Mouse (Mus musculus): Measurements from ENCODE around the gene Slf2. TPM values are rescaled to one million over a fixed set of nuclear protein-coding genes. Genes with fewer than 3 reads are reported as not detected.
A peak's percentile ranks its signal among the peaks of the same experiment; 100 is the strongest.

Slf2 gene
- 30.0 and 32.3 TPM in 2 replicates for polyA plus RNA-seq (2015; fragmentation: Nextera tagmentation; extraction: Ambion mirVana)

- Histone ChIP-seq H3K9me3 (no peaks in the 10 kb centered on the region), H3K36me3 (peaks cover 11% of the 10 kb centered on the region), H3K9ac (replicated peaks) (peak within 1 kb of the TSS; percentile 70), H3K4me2 (replicated peaks) (peak within 1 kb of the TSS; percentile 54), H3K4me3 (peak within 1 kb of the TSS; percentile 70), H3K27ac (replicated peaks) (peak within 1 kb of the TSS; percentile 78), H3K27me3 (no peaks in the 10 kb centered on the region), H3K4me1 (peaks cover 26% of the 10 kb centered on the region)
- ATAC-seq (replicated peaks), result peak; percentile 98
- WGBS, result under 1% methylated on average over 55 of the region's 55 CpGs
Observed at GRCm38 (mm10) chr19:44930744-44931453, at the start of gene Slf2. Gene Slf2, plus strand, starts transcription at chr19:44931151.

- Histone ChIP-seq H3K9ac (replicated peaks) (peak overlapping the region; percentile 45), H3K27me3 (peaks cover 39% of the 10 kb centered on the region), H3K4me3 (peak overlapping the region; percentile 29), H3K4me1 (peaks cover 34% of the 10 kb centered on the region), H3K36me3 (no peaks in the 10 kb centered on the region), H3K4me2 (replicated peaks) (peak overlapping the region; percentile 53), H3K27ac (replicated peaks) (peak overlapping the region; percentile 17), H3K9me3 (no peaks in the 10 kb centered on the region)
- WGBS, result under 1% methylated on average over 31 of the region's 31 CpGs
- peak; percentile 30; the same call in 1 of the 2 replicates for ATAC-seq (replicated peaks)
Observed at GRCm38 (mm10) chr19:44882552-44883024, 48.4 kb upstream of the Slf2 start.

- Histone ChIP-seq H3K27me3 (peaks cover 56% of the 10 kb centered on the region), H3K4me2 (replicated peaks) (no peak overlapping the region), H3K9me3 (no peaks in the 10 kb centered on the region), H3K4me3 (no peak overlapping the region), H3K27ac (replicated peaks) (no peak overlapping the region), H3K4me1 (peaks cover 29% of the 10 kb centered on the region), H3K36me3 (no peaks in the 10 kb centered on the region), H3K9ac (replicated peaks) (no peak overlapping the region)
- 28% methylated on average over 3 of the region's 3 CpGs for WGBS
- ATAC-seq (replicated peaks), result no peak
Observed at GRCm38 (mm10) chr19:44884331-44884730, 46.6 kb upstream of the Slf2 start.

DNA sequence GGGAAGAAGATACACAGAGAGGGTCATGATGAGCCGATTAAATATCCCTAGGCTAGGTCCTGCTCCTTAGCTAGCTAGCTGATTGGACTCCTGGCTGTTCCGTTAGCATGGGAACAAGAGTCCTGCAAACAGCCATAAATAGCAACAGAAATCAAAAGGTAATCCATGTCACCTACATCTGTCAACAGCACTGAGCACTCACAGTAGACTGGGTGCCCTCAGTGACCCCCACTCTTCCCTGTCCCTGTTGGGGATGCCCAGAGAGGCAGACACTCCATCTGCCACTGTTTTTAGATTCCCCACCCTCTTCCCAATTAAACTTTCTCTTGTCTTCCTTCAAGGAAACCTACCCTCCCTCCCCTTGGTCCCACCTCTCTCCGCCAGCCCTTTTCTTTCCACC is 44.5 kb upstream of the Slf2 start:
- H3K27me3 ChIP-seq, result peaks cover 73% of the 10 kb centered on the region
- no peak overlapping the region for H3K9ac ChIP-seq (replicated peaks)
- H3K36me3 ChIP-seq, result no peaks in the 10 kb centered on the region
- no peaks in the 10 kb centered on the region for H3K9me3 ChIP-seq
- H3K4me1 ChIP-seq, result peaks cover 21% of the 10 kb centered on the region
- H3K27ac ChIP-seq (replicated peaks), result no peak overlapping the region
- no peak overlapping the region for H3K4me3 ChIP-seq
- WGBS, result 13% methylated on average over 3 of the region's 3 CpGs
- no peak for ATAC-seq (replicated peaks)
- no peak overlapping the region for H3K4me2 ChIP-seq (replicated peaks)

DNA sequence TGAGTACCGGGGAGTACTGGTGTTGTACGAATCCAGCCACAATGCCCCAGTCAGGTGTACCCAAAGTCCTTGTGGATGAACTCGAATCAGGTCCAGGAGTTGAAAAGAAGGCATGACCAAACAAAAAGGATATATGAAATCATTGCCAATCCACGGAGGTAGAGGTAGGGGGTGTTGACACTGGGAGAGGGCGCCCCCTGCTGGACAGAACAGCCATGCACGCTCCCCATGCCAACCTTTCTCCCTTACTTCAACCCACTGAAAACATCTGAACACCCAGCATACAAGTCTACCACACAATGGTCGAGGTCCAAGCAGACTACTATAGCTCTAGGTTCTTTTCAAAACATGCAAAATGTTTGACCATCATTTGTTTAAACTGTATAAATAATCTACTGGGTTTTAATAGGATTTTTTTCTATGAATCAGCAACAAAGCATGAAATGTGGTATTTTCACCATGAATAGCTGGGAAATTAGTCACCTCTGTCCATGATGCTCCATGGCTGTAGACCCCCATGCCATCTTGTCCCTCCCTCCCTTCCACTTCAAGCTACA is 43.2 kb upstream of the Slf2 start:
- no peak overlapping the region for H3K27ac ChIP-seq (replicated peaks)
- no peak overlapping the region for H3K9ac ChIP-seq (replicated peaks)
- H3K36me3 ChIP-seq, result no peaks in the 10 kb centered on the region
- peaks cover 11% of the 10 kb centered on the region for H3K4me1 ChIP-seq
- H3K4me3 ChIP-seq, result no peak overlapping the region
- H3K27me3 ChIP-seq, result peaks cover 80% of the 10 kb centered on the region
- H3K4me2 ChIP-seq (replicated peaks), result no peak overlapping the region
- H3K9me3 ChIP-seq, result no peaks in the 10 kb centered on the region
- no peak for ATAC-seq (replicated peaks)
- WGBS, result 15% methylated on average over 7 of the region's 7 CpGs

DNA sequence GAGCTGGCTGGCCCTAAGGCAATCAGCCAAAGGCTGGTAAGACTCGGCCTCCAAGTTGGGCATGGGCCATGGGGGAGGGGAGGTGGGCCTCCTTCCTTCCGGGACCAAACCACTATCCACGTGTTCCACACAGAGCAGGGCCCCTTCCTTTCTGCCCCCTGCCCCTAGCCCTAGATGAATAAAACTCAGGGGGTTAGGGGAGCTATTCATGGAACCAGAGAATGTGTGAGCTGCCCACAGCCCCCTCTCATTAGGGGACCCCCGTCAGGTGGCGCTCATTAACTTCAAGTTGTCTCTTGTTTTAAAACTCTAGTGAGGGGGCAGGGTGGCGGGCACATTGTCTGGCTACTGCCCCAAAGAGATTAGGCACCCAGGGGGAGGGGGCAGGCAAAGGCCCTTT is 41.4 kb upstream of the Slf2 start:
- Histone ChIP-seq H3K4me1 (peaks cover 18% of the 10 kb centered on the region; the same call in 1 of the 2 replicates), H3K9me3 (no peaks in the 10 kb centered on the region), H3K36me3 (no peaks in the 10 kb centered on the region), H3K9ac (replicated peaks) (no peak overlapping the region), H3K27ac (replicated peaks) (no peak overlapping the region), H3K4me3 (no peak overlapping the region), H3K27me3 (peaks cover 69% of the 10 kb centered on the region), H3K4me2 (replicated peaks) (no peak overlapping the region)
- no peak for ATAC-seq (replicated peaks)
- 5% methylated on average over 6 of the region's 6 CpGs for WGBS

GRCm38 (mm10) chr19:44891446-44891845 is 39.5 kb upstream of the Slf2 start:
- no peak overlapping the region for H3K4me2 ChIP-seq (replicated peaks)
- no peaks in the 10 kb centered on the region for H3K36me3 ChIP-seq
- H3K4me3 ChIP-seq, result no peak overlapping the region
- peaks cover 18% of the 10 kb centered on the region; the same call in 1 of the 2 replicates for H3K4me1 ChIP-seq
- H3K9me3 ChIP-seq, result no peaks in the 10 kb centered on the region
- no peak for ATAC-seq (replicated peaks)
- H3K27ac ChIP-seq (replicated peaks), result no peak overlapping the region
- H3K9ac ChIP-seq (replicated peaks), result no peak overlapping the region
- WGBS, result 33% methylated on average over 15 of the region's 15 CpGs
- peaks cover 64% of the 10 kb centered on the region for H3K27me3 ChIP-seq

DNA sequence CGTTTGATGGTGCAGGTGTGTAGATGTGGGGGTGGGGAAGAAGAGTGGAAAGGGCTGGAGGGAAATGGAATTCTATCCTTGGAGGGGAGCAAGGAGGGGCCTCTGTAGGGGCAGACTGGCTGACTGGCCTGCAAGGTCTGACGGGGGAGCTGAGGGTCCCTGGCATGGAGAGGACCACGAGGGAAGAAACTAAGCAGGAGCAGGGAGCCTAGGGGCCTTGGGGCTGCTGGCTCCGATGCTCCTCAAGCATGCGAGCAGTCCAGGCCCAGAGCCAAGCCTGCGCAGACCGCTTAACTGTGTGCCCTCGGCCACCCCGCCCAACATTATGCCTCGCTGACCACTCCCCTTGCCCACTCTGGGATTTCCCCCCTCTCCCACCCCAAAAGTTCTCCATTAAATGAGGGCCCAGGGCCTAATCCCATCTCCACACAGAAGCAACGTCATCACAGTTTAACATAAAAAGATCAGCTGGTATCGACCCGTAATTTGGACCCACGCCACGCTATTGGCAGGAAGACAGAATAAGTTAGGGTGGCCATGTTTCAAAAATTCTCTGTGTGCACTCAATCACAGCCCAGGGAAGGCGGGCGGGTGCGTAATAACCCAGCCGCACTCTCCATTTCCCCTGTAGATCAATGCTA is 37.6 kb upstream of the Slf2 start:
- no peak overlapping the region for H3K27ac ChIP-seq (replicated peaks)
- H3K4me2 ChIP-seq (replicated peaks), result peak overlapping the region; percentile 16; the same call in 1 of the 2 replicates
- H3K36me3 ChIP-seq, result no peaks in the 10 kb centered on the region
- H3K9ac ChIP-seq (replicated peaks), result no peak overlapping the region
- H3K4me1 ChIP-seq, result peaks cover 18% of the 10 kb centered on the region; the same call in 1 of the 2 replicates
- no peak overlapping the region for H3K4me3 ChIP-seq
- ATAC-seq (replicated peaks), result peak; percentile 64
- H3K27me3 ChIP-seq, result peaks cover 48% of the 10 kb centered on the region
- WGBS, result 23% methylated on average over 19 of the region's 19 CpGs
- H3K9me3 ChIP-seq, result no peaks in the 10 kb centered on the region

GRCm38 (mm10) chr19:44895245-44895644 is 35.7 kb upstream of the Slf2 start:
- no peak overlapping the region for H3K4me3 ChIP-seq
- H3K27ac ChIP-seq (replicated peaks), result no peak overlapping the region
- H3K27me3 ChIP-seq, result peaks cover 30% of the 10 kb centered on the region
- no peaks in the 10 kb centered on the region for H3K36me3 ChIP-seq
- peak; percentile 42 for ATAC-seq (replicated peaks)
- WGBS, result 0% methylated on average over 4 of the region's 4 CpGs
- H3K9ac ChIP-seq (replicated peaks), result no peak overlapping the region
- H3K4me2 ChIP-seq (replicated peaks), result no peak overlapping the region
- H3K9me3 ChIP-seq, result no peaks in the 10 kb centered on the region
- peaks cover 18% of the 10 kb centered on the region for H3K4me1 ChIP-seq

- no peak for ATAC-seq (replicated peaks)
- Histone ChIP-seq H3K4me2 (replicated peaks) (no peak overlapping the region), H3K9ac (replicated peaks) (no peak overlapping the region), H3K4me1 (peaks cover 23% of the 10 kb centered on the region), H3K27ac (replicated peaks) (no peak overlapping the region), H3K36me3 (no peaks in the 10 kb centered on the region), H3K4me3 (no peak overlapping the region), H3K9me3 (no peaks in the 10 kb centered on the region), H3K27me3 (peaks cover 18% of the 10 kb centered on the region)
- 69% methylated on average over 6 of the region's 6 CpGs for WGBS
Observed at GRCm38 (mm10) chr19:44896450-44896849, 34.5 kb upstream of the Slf2 start.

DNA sequence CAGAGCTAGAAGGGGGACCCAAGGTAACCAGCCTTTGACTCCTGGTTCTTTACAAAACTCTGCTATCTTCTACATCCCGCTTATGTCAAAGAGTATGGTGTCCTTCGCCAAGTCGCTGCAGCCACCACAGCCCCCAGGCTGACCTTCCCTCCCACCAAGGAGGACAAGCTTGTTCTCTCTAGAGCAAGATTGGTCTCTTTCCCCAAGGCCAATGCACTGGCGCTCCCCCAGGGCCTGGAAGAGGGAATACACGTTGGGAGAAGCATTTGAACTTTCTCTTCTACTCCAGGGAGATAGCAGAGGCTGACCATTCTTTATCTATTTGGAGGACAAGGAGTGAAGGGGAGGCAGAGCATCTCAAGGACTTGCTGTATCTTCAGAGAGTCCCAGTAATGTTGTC is 33.4 kb upstream of the Slf2 start:
- 74% methylated on average over 5 of the region's 5 CpGs for WGBS
- peaks cover 10% of the 10 kb centered on the region for H3K27me3 ChIP-seq

GRCm38 (mm10) chr19:44898646-44899045 is 32.3 kb upstream of the Slf2 start:
- no peaks in the 10 kb centered on the region for H3K36me3 ChIP-seq
- H3K4me3 ChIP-seq, result no peak overlapping the region
- 43% methylated on average over 3 of the region's 3 CpGs for WGBS
- no peak overlapping the region for H3K4me2 ChIP-seq (replicated peaks)
- H3K27me3 ChIP-seq, result peaks cover 10% of the 10 kb centered on the region
- H3K9me3 ChIP-seq, result no peaks in the 10 kb centered on the region
- no peak overlapping the region for H3K9ac ChIP-seq (replicated peaks)
- H3K27ac ChIP-seq (replicated peaks), result no peak overlapping the region
- ATAC-seq (replicated peaks), result no peak
- peaks cover 17% of the 10 kb centered on the region for H3K4me1 ChIP-seq

More for the DNA sequence above, 33.4 kb upstream of the Slf2 start:
- Histone ChIP-seq H3K36me3 (no peaks in the 10 kb centered on the region), H3K4me2 (replicated peaks) (no peak overlapping the region), H3K9ac (replicated peaks) (no peak overlapping the region), H3K4me1 (peaks cover 23% of the 10 kb centered on the region), H3K4me3 (no peak overlapping the region), H3K9me3 (no peaks in the 10 kb centered on the region), H3K27ac (replicated peaks) (no peak overlapping the region)
- ATAC-seq (replicated peaks), result no peak

Measured in forebrain, embryonic 15.5 days (tissue).